Mouse (Mus musculus): ENCODE measurements around the gene Ccdc71. TPM values are rescaled to one million over a fixed set of nuclear protein-coding genes. Genes with fewer than 3 reads are reported as not detected.
A peak's percentile ranks its signal among the peaks of the same experiment; 100 is the strongest.

Gene Ccdc71
- polyA plus RNA-seq, 1 experiment = 27.2 TPM

DNA sequence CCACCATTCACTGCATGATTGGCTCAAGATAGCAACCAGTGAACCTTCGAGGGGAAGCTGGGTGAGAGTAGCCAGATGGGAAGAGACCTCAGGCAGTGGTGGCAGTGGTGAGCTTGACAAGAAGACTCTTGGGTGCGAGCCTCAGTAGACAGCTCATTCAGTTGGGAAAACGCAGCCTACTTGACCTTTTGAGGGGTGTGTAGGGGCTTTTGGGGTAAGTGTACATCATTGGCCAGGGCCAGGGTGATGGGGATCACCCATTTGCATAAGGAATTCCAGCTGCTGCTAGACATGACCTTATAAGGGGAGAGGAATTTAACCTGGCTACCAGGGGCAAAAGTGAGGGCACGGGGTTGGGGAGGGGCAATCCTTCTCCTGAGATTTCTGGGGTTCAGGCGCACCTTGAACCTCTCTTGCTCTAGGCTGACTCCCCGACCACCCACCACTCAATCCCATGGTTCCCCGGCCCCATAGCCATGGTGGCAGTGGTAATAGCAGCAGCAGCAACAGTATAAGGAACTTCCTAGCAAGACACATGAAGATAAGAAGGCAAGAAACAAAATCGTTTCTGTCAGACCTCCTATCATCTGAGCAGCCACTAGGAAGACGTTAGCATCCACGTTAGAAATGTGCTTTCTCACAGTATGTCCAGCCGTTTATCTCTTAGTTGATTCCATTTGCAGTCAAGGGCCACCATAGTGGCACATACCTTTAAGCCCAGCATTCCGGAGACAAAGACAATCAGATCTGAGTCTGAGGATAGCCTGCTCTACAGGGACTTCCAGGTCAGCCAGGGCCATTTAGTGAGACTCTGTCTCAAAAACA is 4.4 kb upstream of the Ccdc71 start:
- no peak for DNase-seq
- WGBS = 66% methylated on average over 12 of the region's 12 CpGs

DNA sequence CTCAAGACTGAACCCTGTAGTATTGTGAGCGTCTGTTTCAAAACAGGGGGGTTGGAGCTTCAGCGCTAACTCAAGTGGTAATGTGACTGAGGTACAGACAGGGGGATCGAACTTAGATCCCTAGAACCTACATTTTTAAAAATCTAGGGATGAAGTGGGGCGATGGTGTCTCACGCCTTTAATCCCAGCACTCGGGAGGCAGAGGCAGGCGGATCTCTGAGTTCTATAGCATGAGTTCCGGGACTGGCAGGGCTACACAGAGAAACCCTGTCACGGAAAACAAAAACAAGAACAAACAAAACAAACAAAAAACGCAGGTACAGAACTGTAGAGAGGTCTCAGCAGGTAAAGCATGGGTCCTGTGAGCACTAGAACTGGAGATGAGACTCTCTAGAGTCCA is 3.4 kb upstream of the Ccdc71 start:
- TF ChIP-seq POLR2A (IDR thresholded peaks at IDR 0.05; ENCODE audit: borderline replicate concordance, extremely low read depth, low read depth, low read length) (no peak), CTCF (IDR thresholded peaks at IDR 0.05; ENCODE audit: insufficient read depth, low read length) (no peak)
- H3K4me1 ChIP-seq (ENCODE audit: control insufficient read depth, insufficient read depth, low read length) = peaks cover 6% of the 10 kb centered on the region; the same call in 1 of the 2 replicates
- WGBS = 88% methylated on average over 10 of the region's 10 CpGs
- no peak for DNase-seq
- no peak overlapping the region for H3K4me3 ChIP-seq (replicated peaks; ENCODE audit: extremely low read depth, low read depth, low read length)

More for the DNA sequence above, 4.4 kb upstream of the Ccdc71 start:
- Histone ChIP-seq H3K4me3 (replicated peaks; ENCODE audit: extremely low read depth, low read depth, low read length) (no peak overlapping the region), H3K4me1 (ENCODE audit: control insufficient read depth, insufficient read depth, low read length) (no peaks in the 10 kb centered on the region)
- TF ChIP-seq CTCF (IDR thresholded peaks at IDR 0.05; ENCODE audit: insufficient read depth, low read length) (no peak), POLR2A (IDR thresholded peaks at IDR 0.05; ENCODE audit: borderline replicate concordance, extremely low read depth, low read depth, low read length) (no peak)

GRCm38 (mm10) chr9:108459939-108460318 is 398 bp upstream of the Ccdc71 start:
- Histone ChIP-seq H3K4me3 (replicated peaks; ENCODE audit: extremely low read depth, low read depth, low read length) (no peak overlapping the region), H3K4me1 (ENCODE audit: control insufficient read depth, insufficient read depth, low read length) (peaks cover 14% of the 10 kb centered on the region)
- 46% methylated on average over 1 of the region's 1 CpGs for WGBS
- no peak for TF ChIP-seq POLR2A (IDR thresholded peaks at IDR 0.05; ENCODE audit: borderline replicate concordance, extremely low read depth, low read depth, low read length)
- no peak for TF ChIP-seq CTCF (IDR thresholded peaks at IDR 0.05; ENCODE audit: insufficient read depth, low read length)
- no peak for DNase-seq

- H3K4me1 ChIP-seq (ENCODE audit: control insufficient read depth, insufficient read depth, low read length) = peaks cover 14% of the 10 kb centered on the region
- DNase-seq = no peak
- 17% methylated on average over 11 of the region's 11 CpGs for WGBS
- H3K4me3 ChIP-seq (replicated peaks; ENCODE audit: extremely low read depth, low read depth, low read length) = peak within 1 kb of the TSS; percentile 82
- TF ChIP-seq POLR2A (IDR thresholded peaks at IDR 0.05; ENCODE audit: borderline replicate concordance, extremely low read depth, low read depth, low read length) = no peak
- TF ChIP-seq CTCF (IDR thresholded peaks at IDR 0.05; ENCODE audit: insufficient read depth, low read length) = no peak
Measured at GRCm38 (mm10) chr9:108461181-108461631, 879 bp downstream of the Ccdc71 start, which contains the start of gene Klhdc8b. TSS of gene Klhdc8b (minus strand) at chr9:108461581.

- Histone ChIP-seq H3K4me3 (replicated peaks; ENCODE audit: extremely low read depth, low read depth, low read length) (peak overlapping the region; percentile 14), H3K4me1 (ENCODE audit: control insufficient read depth, insufficient read depth, low read length) (peaks cover 14% of the 10 kb centered on the region)
- WGBS = 69% methylated on average over 5 of the region's 5 CpGs
- no peak for DNase-seq
- TF ChIP-seq POLR2A (IDR thresholded peaks at IDR 0.05; ENCODE audit: borderline replicate concordance, extremely low read depth, low read depth, low read length) (no peak), CTCF (IDR thresholded peaks at IDR 0.05; ENCODE audit: insufficient read depth, low read length) (no peak)
Measured at GRCm38 (mm10) chr9:108461675-108462074, 1.3 kb downstream of the Ccdc71 start.

- Histone ChIP-seq H3K4me3 (replicated peaks; ENCODE audit: extremely low read depth, low read depth, low read length) (peak overlapping the region; percentile 34), H3K4me1 (ENCODE audit: control insufficient read depth, insufficient read depth, low read length) (peaks cover 14% of the 10 kb centered on the region)
- 41% methylated on average over 10 of the region's 10 CpGs for WGBS
- TF ChIP-seq POLR2A (IDR thresholded peaks at IDR 0.05; ENCODE audit: borderline replicate concordance, extremely low read depth, low read depth, low read length) (peak; percentile 43; the same call in 1 of the 2 replicates), CTCF (IDR thresholded peaks at IDR 0.05; ENCODE audit: insufficient read depth, low read length) (no peak)
- peak; percentile 20 for DNase-seq
Measured at GRCm38 (mm10) chr9:108462192-108462591, 1.9 kb downstream of the Ccdc71 start.

DNA sequence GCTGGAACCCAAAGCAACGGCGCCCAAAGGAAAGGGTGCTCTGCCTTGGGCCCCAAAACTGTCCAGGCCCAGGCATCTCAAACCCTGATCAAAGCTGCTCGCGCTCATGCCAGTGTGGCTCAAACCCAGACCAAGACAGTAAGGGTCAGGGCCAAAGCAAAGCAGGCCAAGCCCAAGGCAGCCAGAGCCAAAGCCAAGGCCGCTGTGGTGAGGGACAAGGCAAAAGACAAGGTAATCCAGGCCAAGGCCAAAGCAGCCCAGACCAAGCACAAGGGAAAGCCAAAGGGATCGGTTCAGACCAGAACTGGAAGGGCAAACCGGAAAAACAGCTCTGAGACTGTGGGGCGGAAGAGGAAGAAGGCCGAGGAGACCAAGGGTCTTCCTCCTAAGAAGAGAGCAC is 3.4 kb downstream of the Ccdc71 start:
- no peak for DNase-seq
- 88% methylated on average over 9 of the region's 9 CpGs for WGBS
- Histone ChIP-seq H3K4me3 (replicated peaks; ENCODE audit: extremely low read depth, low read depth, low read length) (no peak overlapping the region), H3K4me1 (ENCODE audit: control insufficient read depth, insufficient read depth, low read length) (peaks cover 14% of the 10 kb centered on the region)
- TF ChIP-seq POLR2A (IDR thresholded peaks at IDR 0.05; ENCODE audit: borderline replicate concordance, extremely low read depth, low read depth, low read length) (no peak), CTCF (IDR thresholded peaks at IDR 0.05; ENCODE audit: insufficient read depth, low read length) (no peak)

DNA sequence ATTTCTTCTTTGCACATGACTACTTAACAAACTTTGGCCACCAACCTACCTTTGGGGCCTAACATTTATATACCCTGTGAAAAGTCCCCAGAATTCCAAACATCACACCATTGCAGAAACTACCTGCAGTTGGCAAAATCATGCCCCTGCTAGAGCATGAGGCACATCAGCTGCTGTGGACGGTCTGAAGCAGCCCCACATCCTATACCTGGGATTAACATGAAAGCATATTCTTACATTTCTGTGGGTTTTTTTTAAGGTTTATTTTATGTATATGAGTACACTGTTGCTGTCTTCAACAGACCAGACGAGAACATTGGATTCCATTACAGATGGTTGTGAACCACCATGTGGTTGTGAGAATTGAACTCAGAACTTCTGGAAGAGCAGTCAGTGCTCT is 5.9 kb downstream of the Ccdc71 start:
- DNase-seq = no peak
- peaks cover 14% of the 10 kb centered on the region for H3K4me1 ChIP-seq (ENCODE audit: control insufficient read depth, insufficient read depth, low read length)
- no peak for TF ChIP-seq POLR2A (IDR thresholded peaks at IDR 0.05; ENCODE audit: borderline replicate concordance, extremely low read depth, low read depth, low read length)
- no peak overlapping the region for H3K4me3 ChIP-seq (replicated peaks; ENCODE audit: extremely low read depth, low read depth, low read length)
- 88% methylated on average over 2 of the region's 2 CpGs for WGBS

- WGBS = 49% methylated on average over 5 of the region's 5 CpGs
- H3K4me1 ChIP-seq (ENCODE audit: control insufficient read depth, insufficient read depth, low read length) = no peaks in the 10 kb centered on the region
- no peak for TF ChIP-seq POLR2A (IDR thresholded peaks at IDR 0.05; ENCODE audit: borderline replicate concordance, extremely low read depth, low read depth, low read length)
- TF ChIP-seq CTCF (IDR thresholded peaks at IDR 0.05; ENCODE audit: insufficient read depth, low read length) = no peak
- H3K4me3 ChIP-seq (replicated peaks; ENCODE audit: extremely low read depth, low read depth, low read length) = no peak overlapping the region
- DNase-seq = no peak
Measured at GRCm38 (mm10) chr9:108469430-108469829, 9.1 kb downstream of the Ccdc71 start.

DNA sequence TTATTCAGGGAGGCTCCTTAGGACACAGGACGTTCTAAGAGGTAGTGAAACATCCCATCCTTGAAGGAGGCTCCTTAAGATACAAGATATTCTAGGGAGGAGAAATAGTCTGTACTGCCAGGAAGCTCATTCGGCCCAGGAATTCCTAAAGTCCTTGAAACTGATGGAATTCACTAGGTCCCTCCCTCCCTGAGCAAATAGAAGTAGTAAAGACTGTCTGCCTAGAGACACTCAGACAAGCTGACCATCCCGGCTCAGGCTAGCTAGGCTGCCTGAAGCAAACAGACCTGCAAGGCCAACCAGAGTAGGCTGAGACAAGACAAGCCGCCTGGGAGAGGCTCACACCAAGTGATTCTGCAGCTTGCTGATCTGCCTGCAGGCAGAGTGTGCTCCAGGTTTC is 9.5 kb downstream of the Ccdc71 start:
- WGBS = 42% methylated on average over 4 of the region's 4 CpGs
- Histone ChIP-seq H3K4me3 (replicated peaks; ENCODE audit: extremely low read depth, low read depth, low read length) (no peak overlapping the region), H3K4me1 (ENCODE audit: control insufficient read depth, insufficient read depth, low read length) (no peaks in the 10 kb centered on the region)
- no peak for DNase-seq
- TF ChIP-seq CTCF (IDR thresholded peaks at IDR 0.05; ENCODE audit: insufficient read depth, low read length) (no peak), POLR2A (IDR thresholded peaks at IDR 0.05; ENCODE audit: borderline replicate concordance, extremely low read depth, low read depth, low read length) (no peak)
